Mouse (Mus musculus) olfactory bulb, adult 2 months (tissue): ENCODE measurements around the gene Lgals4. TPM values are rescaled to one million over a fixed set of nuclear protein-coding genes. Genes with fewer than 3 reads are reported as not detected.

ENCODE experiments used
- H3K27ac ChIP-seq: fragments of 200-500 bp; 2 replicates; pipeline ENCODE4 v1.5.1; 2012; ENCODE audit warnings: low read depth, low read length; ENCODE audit not compliant: insufficient read depth
- H3K4me1 ChIP-seq: fragments of 200-500 bp; 2 replicates; pipeline ENCODE4 v1.6.1; 2012; ENCODE audit warnings: low read length; ENCODE audit not compliant: control insufficient read depth, insufficient read depth
- H3K4me3 ChIP-seq: fragments of 200-500 bp; 2 replicates; pipeline ENCODE4 v1.5.1; 2012; ENCODE audit warnings: mild to moderate bottlenecking, low read depth, low read length, moderate library complexity; ENCODE audit not compliant: insufficient read depth
- CTCF ChIP-seq: fragments of 200-500 bp; IDR thresholded peaks from 2 replicates; pipeline ENCODE4 v1.5.1; 2012; ENCODE audit warnings: low read depth, mild to moderate bottlenecking, low read length, moderate library complexity; ENCODE audit not compliant: insufficient read depth
- POLR2A ChIP-seq: fragments of 200-500 bp; IDR thresholded peaks from 2 replicates; pipeline ENCODE4 v1.6.1; 2012; ENCODE audit warnings: mild to moderate bottlenecking, low read depth, low read length, moderate library complexity; ENCODE audit not compliant: insufficient read depth
- whole genome bisulfite sequencing: fragments of 180-500 bp; shearing (Covaris S2); methylation state at CpG from one replicate; pipeline ENCODE4 v1.1.7; 2018; 5-methylcytosine and 5-hydroxymethylcytosine counted together
- polyA plus RNA-seq: library from polyadenylated mRNA; stranded (reverse); fragments of >200 nt; gene quantifications from 2 replicates; pipeline ENCODE4 v1.2.4, GENCODE M21; 2012; ENCODE audit warnings: low replicate concordance; ENCODE audit not compliant: missing spikeins, insufficient read depth, insufficient read length

The Lgals4 gene
- polyA plus RNA-seq, 1 experiment, result not detected

DNA sequence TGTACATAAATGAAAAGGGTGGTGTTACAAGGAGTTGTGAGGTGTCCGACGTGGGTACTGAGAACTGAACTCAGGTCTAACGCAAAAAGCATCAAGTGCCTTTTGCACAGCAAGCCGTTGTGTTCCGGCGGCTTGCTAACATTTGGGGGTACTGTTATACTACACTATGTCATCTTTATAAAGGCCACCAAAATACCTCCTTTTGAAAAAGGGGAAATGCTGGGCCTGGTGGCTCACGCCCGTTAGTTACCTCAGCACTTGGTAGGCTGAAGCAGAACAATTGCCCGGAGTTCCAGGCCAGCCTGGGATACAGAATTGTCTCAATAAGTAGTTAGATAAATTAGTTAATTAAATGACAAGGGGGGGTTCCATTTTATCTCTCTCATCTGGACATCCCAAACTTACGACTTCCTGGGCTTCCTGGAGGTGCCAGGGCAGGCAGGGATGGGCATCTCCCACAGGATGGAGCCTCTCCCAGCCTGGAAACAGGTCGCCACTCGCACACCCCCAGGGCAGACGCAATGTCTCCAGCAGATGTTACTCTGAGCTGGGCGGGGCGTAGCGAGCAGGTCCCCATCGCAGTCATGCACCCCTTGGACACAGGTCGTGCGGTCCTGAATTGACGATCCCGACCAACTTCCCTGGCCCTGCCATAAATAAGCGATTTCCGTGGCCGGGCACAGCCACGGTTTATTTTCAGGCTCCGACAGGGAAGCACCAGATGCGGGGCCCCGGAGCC lies 33.3 kb downstream of the Lgals4 start:
- no peak overlapping the region for H3K4me3 ChIP-seq
- no peak overlapping the region for H3K27ac ChIP-seq
- 90% methylated on average over 28 of the region's 28 CpGs for WGBS
- H3K4me1 ChIP-seq, result peaks cover 48% of the 10 kb centered on the region
- no peak for TF ChIP-seq CTCF
- TF ChIP-seq POLR2A, result no peak

DNA sequence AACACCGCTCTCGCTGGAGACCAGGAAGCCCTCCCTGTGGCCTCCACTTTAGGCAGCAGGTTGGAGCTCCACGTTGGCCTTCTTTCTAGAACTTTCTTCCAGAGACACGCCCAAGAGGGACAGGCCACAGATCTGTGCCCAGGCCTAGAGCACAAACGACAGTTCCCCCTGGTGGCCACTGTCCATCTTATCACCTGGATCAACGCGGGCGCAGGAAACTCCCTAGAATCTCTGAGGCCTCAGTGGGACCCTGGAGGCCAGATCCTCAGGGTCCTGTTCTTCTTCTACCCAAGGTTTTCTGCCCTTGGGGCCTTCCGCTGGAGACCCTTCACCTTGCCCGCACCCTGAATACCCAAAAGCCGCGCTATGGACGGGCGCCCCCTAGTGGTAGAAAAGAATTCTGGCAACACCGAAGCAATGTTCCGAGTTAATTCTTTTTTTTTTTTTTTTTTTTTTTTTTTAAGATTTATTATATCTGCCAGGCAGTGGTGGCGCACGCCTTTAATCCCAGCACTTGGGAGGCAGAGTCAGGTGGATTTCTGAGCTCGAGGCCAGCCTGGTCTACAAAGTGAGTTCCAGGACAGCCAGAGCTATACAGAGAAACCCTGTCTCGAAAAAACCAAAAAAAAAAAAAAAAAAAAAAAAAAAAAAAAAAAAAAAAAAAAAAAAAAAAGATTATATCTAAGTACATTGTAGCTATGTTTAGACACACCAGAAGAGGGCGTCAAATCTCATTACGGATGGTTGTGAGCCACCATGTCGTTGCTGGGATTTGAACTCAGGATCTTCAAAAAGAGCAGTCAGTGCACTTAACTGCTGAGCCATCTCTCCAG lies 34.1 kb downstream of the Lgals4 start:
- 0 out of 2 replicates have a peak overlapping the region, but pooled peaks have one; percentile 34 for H3K27ac ChIP-seq
- WGBS, result 25% methylated on average over 23 of the region's 23 CpGs
- peak; percentile 99 for TF ChIP-seq CTCF
- peaks cover 46% of the 10 kb centered on the region for H3K4me1 ChIP-seq
- H3K4me3 ChIP-seq, result peak overlapping the region; percentile 31

DNA sequence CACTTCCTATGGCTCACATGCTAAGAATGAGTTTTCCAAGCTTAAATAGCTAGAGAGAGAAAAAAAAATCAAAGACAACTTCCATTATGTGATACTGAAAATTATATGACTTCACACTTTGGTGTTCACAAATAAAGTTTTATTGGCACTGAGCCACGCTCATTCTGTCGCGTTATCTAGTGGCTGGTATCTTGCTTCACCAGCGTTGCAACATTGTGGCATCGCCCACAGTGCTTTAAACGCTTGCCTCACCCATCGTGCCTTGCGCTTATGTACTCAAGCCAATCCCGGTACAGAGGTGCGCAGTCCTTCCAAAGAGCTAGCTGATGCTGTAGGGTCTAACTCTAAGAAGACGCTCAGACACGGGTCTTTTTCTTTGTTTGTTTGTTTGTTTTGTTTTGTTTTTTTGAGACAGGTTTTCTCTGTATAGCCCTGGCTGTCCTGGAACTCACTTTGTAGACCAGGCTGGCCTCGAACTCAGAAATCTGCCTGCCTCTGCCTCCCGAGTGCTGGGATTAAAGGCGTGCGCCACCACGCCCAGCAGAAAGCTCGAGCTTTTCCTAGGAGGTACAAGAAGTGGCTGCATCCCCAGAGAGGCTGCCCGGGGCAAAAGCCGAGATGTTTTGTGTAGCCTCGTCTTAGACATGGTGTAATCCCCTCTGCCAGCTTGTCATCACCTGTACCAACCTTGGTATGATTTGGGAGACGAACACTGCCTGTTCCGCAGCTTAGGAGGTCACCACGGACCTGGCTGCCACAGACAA lies 37.4 kb downstream of the Lgals4 start:
- 87% methylated on average over 24 of the region's 24 CpGs for WGBS
- H3K4me3 ChIP-seq, result no peak overlapping the region
- no peak overlapping the region for H3K27ac ChIP-seq
- no peak for TF ChIP-seq POLR2A
- no peak for TF ChIP-seq CTCF
- peaks cover 16% of the 10 kb centered on the region for H3K4me1 ChIP-seq

DNA sequence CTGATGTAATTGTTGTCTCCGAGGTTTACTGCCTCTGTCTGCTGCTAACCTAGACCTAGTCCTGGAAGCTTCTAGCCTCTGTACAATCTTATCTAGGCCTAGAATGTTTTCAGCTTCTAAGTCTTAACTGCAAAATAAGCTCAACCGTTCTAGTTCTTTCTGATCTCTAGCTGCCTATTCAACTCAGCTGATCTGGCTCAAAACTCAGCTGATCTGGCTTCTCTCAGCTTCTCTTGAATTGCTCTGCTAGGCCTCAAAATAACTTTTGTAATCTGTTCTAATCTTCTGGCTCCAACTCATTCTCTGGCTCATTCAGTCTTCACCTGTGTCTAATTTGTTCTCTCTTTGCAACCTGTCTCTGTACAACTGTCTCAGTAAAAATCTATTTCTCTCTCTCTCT lies 40.9 kb downstream of the Lgals4 start:
- WGBS, result 79% methylated on average over 2 of the region's 2 CpGs
- TF ChIP-seq CTCF, result no peak
- TF ChIP-seq POLR2A, result no peak

DNA sequence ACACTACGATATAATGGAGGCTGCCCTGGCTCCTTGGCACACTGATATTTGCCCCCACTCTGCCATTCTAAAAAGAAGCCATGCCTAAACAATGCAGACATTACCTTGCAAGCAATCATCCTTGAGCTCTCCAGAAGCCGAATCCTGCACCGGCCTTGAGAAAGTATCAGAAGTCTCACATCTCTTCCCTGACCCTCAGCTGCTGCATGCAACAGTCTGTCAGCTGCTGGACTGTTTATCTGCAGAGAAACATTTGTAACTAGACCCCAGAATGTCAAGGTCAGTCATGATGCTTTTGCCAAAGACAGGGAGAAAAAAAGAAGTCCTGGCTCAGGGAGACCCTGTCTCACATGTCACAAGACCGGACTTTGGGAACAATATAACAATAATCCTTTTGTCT lies 42.4 kb downstream of the Lgals4 start:
- WGBS, result 84% methylated on average over 4 of the region's 4 CpGs
- H3K27ac ChIP-seq, result no peak overlapping the region
- TF ChIP-seq POLR2A (no peak), CTCF (no peak)
- H3K4me3 ChIP-seq, result no peak overlapping the region
- no peaks in the 10 kb centered on the region for H3K4me1 ChIP-seq

More for the DNA sequence above, 40.9 kb downstream of the Lgals4 start:
- Histone ChIP-seq H3K4me1 (no peaks in the 10 kb centered on the region), H3K27ac (no peak overlapping the region), H3K4me3 (no peak overlapping the region)

DNA sequence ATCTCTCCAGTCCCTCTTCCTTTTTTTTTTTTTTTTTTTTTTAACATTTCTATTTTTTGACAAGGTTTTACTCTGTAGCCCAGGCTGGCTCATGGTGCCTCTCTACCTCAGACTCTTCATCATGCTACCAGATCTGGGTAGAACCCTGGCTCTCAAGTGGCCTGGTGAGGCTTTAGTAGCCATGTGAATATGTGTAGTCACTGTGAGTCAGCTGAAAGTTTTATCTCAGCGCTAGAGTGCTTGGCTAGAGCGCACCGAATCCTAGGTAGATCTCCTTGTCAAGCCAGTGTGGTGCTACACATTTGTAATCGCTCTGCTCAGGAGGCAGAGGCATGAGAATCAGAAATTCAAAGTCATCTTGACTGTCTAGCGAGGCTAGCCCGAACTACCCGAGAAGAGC lies 43.5 kb downstream of the Lgals4 start:
- no peak overlapping the region for H3K27ac ChIP-seq
- no peak overlapping the region for H3K4me3 ChIP-seq
- 91% methylated on average over 7 of the region's 7 CpGs for WGBS
- TF ChIP-seq CTCF (no peak), POLR2A (no peak)
- H3K4me1 ChIP-seq, result no peaks in the 10 kb centered on the region

DNA sequence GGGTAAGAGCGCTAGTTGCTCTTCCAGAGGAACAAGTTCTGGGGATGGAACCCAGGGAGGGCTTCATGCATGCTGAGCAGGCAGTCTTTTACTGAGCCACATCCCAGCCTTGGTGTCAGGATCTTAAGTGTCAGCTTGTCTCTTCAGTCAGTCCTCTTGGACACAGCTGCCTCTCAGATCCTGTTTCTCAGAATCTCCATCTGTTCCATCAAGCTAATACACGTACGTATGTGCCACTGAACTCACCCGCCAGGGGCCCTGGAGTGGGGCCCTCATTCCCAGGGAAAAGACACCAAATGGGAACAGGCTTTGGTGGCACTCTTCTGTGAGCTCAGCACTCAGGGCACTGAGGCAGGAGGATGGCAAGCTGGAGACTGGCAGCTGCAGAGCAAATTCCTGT lies 44.2 kb downstream of the Lgals4 start:
- WGBS, result 89% methylated on average over 4 of the region's 4 CpGs
- Histone ChIP-seq H3K4me3 (no peak overlapping the region), H3K27ac (no peak overlapping the region), H3K4me1 (no peaks in the 10 kb centered on the region)
- TF ChIP-seq CTCF (no peak), POLR2A (no peak)

DNA sequence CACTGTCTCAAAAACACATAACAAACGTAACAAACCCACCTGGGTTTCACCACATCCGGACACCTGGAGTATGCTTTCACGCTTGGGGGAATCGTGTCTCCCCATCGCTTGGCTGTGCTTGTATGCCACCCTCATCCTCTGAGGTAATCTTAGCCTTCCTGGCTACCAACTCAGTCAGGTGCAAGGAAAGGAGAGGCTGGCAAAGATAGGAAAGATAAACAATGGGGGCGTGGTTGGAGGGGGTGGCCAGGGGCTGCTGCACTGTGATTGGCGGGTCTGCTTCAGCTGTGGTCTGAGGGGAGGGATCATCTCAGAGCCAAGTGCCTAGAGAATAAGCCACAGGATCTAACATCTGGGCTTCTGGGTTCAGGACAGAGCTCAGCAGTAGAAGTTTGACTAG lies 46.0 kb downstream of the Lgals4 start:
- no peak overlapping the region for H3K27ac ChIP-seq
- no peak overlapping the region for H3K4me3 ChIP-seq
- TF ChIP-seq POLR2A, result no peak
- no peak for TF ChIP-seq CTCF
- no peaks in the 10 kb centered on the region for H3K4me1 ChIP-seq
- 86% methylated on average over 7 of the region's 7 CpGs for whole genome bisulfite sequencing

DNA sequence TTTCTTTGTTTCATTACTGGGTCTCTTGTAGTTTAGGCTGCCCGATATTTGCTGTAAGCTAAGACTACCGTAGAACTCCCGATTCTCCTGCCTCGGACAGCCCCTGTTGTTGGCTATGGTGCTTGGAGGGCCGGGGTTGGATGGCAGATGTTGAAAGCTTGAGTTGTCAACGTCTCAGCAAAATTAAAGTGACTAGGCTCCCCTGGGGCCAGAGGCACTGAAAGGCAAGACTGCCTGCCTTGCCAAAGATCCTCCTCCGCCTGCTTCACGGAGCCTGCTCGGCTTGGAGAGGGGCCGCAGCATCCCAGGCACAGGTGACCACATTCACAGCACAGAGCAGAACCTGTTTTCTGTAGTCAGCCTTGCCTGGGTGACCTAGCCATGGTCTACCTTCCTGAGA lies 46.9 kb downstream of the Lgals4 start:
- no peaks in the 10 kb centered on the region for H3K4me1 ChIP-seq
- 78% methylated on average over 10 of the region's 10 CpGs for WGBS
- TF ChIP-seq CTCF, result no peak
- H3K27ac ChIP-seq, result no peak overlapping the region
- no peak overlapping the region for H3K4me3 ChIP-seq
